13 mouse cellular contexts compared by ENCODE assay signal in the genomic region with DNA sequence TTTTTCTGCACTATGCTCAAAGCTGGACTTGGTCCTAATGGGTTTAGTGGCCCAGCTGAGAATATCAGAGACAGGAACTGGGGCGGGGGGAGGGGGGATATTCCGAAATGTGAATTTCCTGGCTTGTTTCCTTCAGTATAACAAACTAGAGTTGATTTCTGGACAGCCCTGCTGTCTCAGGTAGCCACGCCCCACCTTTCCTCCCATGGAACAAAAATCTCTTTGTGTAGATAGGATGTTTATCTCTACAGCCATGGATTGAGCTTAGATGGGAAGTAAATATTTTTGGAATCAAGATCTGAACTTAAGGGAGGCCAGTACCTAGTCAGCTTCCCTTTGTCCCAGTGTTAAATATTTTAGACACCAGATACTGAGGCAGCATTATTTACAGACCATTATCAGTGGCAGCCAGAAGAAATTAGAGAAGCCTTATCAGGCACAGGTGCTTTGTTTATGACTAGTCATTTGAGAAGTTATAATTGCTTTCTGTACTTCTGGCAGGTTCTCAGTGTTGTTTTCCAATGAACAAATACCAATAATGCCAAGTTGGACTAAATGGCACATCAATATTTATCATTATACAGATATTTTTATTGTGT.
DNase-seq lines count a peak whose midpoint lies in the region; ATAC-seq and TF ChIP-seq lines count a peak whose summit lies in the region.
"Had no signal": no experiment of that assay in that cellular context is flagged by ENCODE, and none has a peak within 500 bp of the region (broad histone marks: within the 10 kb centered on the region; RNA-seq: fewer than 3 reads in every experiment).

No protein-coding gene starts in this region.

- peaks cover 1% of the 10 kb centered on the region for H3K4me1 ChIP-seq in heart, adult 2 months (ENCODE audit: control insufficient read depth, insufficient read depth, low read length)
- no peaks in the 10 kb centered on the region for H3K4me1 ChIP-seq in heart, embryonic 10.5 days
- H3K4me1 ChIP-seq in midbrain, embryonic 16.5 days (ENCODE audit: control insufficient read depth, insufficient read depth, low read length) = no peaks in the 10 kb centered on the region
- H3K4me1 ChIP-seq: heart, embryonic 15.5 days; intestine, embryonic 15.5 days had no signal

- intact Hi-C loops in heart, adult 2 months (cut with DNase I) = loop anchor here (1.0 to 10.0 kb wide), 7 partner anchors 90 to 387 kb away; no protein-coding TSS in a partner anchor

- no peak overlapping the region for H3K4me3 ChIP-seq in heart, adult 2 months
- no peak overlapping the region for H3K4me3 ChIP-seq in heart, embryonic 10.5 days
- H3K4me3 ChIP-seq in midbrain, embryonic 16.5 days (ENCODE audit: low read depth, low read length) = no peak overlapping the region
- H3K4me3 ChIP-seq: heart, embryonic 15.5 days; intestine, embryonic 15.5 days; limb, embryonic 10.5 days had no signal

- H3K36me3 ChIP-seq in heart, adult 2 months (ENCODE audit: control insufficient read depth, insufficient read depth, low read length) = peaks cover 7% of the 10 kb centered on the region
- no peaks in the 10 kb centered on the region for H3K36me3 ChIP-seq in heart, embryonic 10.5 days
- H3K36me3 ChIP-seq in midbrain, embryonic 16.5 days (ENCODE audit: control insufficient read depth, insufficient read depth, low read length) = no peaks in the 10 kb centered on the region
- H3K36me3 ChIP-seq: heart, embryonic 15.5 days; intestine, embryonic 15.5 days; limb, embryonic 10.5 days had no signal

- no peaks in the 10 kb centered on the region for H3K27me3 ChIP-seq in heart, adult 2 months (ENCODE audit: control insufficient read depth, insufficient read depth, low read length)
- no peaks in the 10 kb centered on the region for H3K27me3 ChIP-seq in heart, embryonic 10.5 days (ENCODE audit: insufficient read depth, poor library complexity, severe bottlenecking)
- H3K27me3 ChIP-seq in midbrain, embryonic 16.5 days (ENCODE audit: control insufficient read depth, insufficient read depth, low read depth, low read length) = no peaks in the 10 kb centered on the region
- H3K27me3 ChIP-seq: heart, embryonic 15.5 days; intestine, embryonic 15.5 days had no signal

- peak; percentile 79 for TF ChIP-seq EP300 in heart, adult 2 months (IDR thresholded peaks at IDR 0.05; ENCODE audit: insufficient read depth, low read depth, low read length)

- no peak for TF ChIP-seq POLR2A in heart, adult 2 months (IDR thresholded peaks at IDR 0.05; ENCODE audit: insufficient read depth, low read depth, low read length)

- TF ChIP-seq CTCF in heart, adult 2 months (IDR thresholded peaks at IDR 0.05) = no peak

- no peak overlapping the region for H3K4me2 ChIP-seq in midbrain, embryonic 16.5 days (ENCODE audit: low read length)
- H3K4me2 ChIP-seq: heart, embryonic 15.5 days; intestine, embryonic 15.5 days had no signal

- ATAC-seq in midbrain, embryonic 16.5 days = no peak
- ATAC-seq: forebrain, postnatal 0 days; intestine, embryonic 15.5 days had no signal

- no peaks in the 10 kb centered on the region for H3K9me3 ChIP-seq in heart, embryonic 10.5 days
- no peaks in the 10 kb centered on the region for H3K9me3 ChIP-seq in midbrain, embryonic 16.5 days (replicated peaks; ENCODE audit: control insufficient read depth, low read length, poor library complexity, severe bottlenecking)
- H3K9me3 ChIP-seq: heart, embryonic 15.5 days; intestine, embryonic 15.5 days; limb, embryonic 10.5 days had no signal

- peak overlapping the region; percentile 78 for H3K27ac ChIP-seq in heart, adult 2 months
- no peak overlapping the region for H3K27ac ChIP-seq in heart, embryonic 10.5 days
- H3K27ac ChIP-seq in midbrain, embryonic 16.5 days (ENCODE audit: low read length) = no peak overlapping the region
- H3K27ac ChIP-seq: heart, embryonic 15.5 days; intestine, embryonic 15.5 days; limb, embryonic 10.5 days had no signal

- no peak overlapping the region for H3K9ac ChIP-seq in heart, adult 2 months (ENCODE audit: low read depth, low read length)
- no peak overlapping the region for H3K9ac ChIP-seq in midbrain, embryonic 16.5 days (ENCODE audit: low read depth, low read length)
- H3K9ac ChIP-seq: forebrain, postnatal 0 days; heart, embryonic 15.5 days; intestine, embryonic 15.5 days had no signal

- WGBS in heart, adult 2 months = 40% methylated on average over 3 of the region's 3 CpGs
- 69% methylated on average over 3 of the region's 3 CpGs for WGBS in heart, embryonic 10.5 days
- 90% methylated on average over 3 of the region's 3 CpGs for WGBS in midbrain, embryonic 16.5 days

- DNase-seq in heart, adult 2 months = peak in 1 of 2 experiments; percentile 54
- no peak for DNase-seq in heart, embryonic 10.5 days (ENCODE audit: low spot score)
- peak; percentile 49 to 85 for DNase-seq in heart, adult 9 months (ENCODE audit: low spot score in 2 of 2)
- DNase-seq in kidney, adult 8-10 months = peak; percentile 41 to 61
- peak; percentile 67 for DNase-seq in lung, postnatal 10 days
- no peak for DNase-seq in thymus, postnatal 36 days
- DNase-seq in testis, postnatal 14 days (ENCODE audit: low spot score) = no peak
- DNase-seq: forebrain, postnatal 0 days; thymus, adult 2 months had no signal

- H3K79me2 ChIP-seq in heart, adult 2 months (replicated peaks; ENCODE audit: control insufficient read depth, insufficient read depth, low read length) = no peaks in the 10 kb centered on the region

Comparison
In these comparisons a context has a peak if more than half of its experiments do, and no peak if none do; other contexts are left out.
1. DNase-seq: peak in heart, adult 9 months (2 of 2), kidney, adult 8-10 months (2 of 2) and lung, postnatal 10 days (single experiment); none in heart, embryonic 10.5 days (single experiment), thymus, postnatal 36 days (0 of 2) and testis, postnatal 14 days (single experiment).